Mouse (Mus musculus) liver, embryonic 14.5 days (tissue): ENCODE measurements around the gene AC124108.1.

Experiments
- CTCF ChIP-seq: IDR thresholded peaks from 2 replicates; pipeline ENCODE4 v1.5.1; 2016; ENCODE audit warnings: antibody characterized with exemption, low read depth, control low read depth
- EP300 ChIP-seq: IDR thresholded peaks from 2 replicates; pipeline ENCODE4 v1.6.1; 2016; ENCODE audit warnings: antibody characterized with exemption, low read depth

- TF ChIP-seq CTCF (peak; percentile 78), EP300 (no peak)
Measured at GRCm38 (mm10) chr1:132212218-132212617, 21.0 kb downstream of the AC124108.1 start.
